Mouse (Mus musculus) lung, adult 18-20 months (tissue): ENCODE results near the gene Gm813.
"Not testable (repeated sequence)": the region's sequence is repeated elsewhere in the genome, so short reads cannot be mapped to it uniquely, and the experiment has no call there.

Experiments used
- DNase-seq, 2 experiments: peaks; one replicate each; pipeline ENCODE4 v3.0.0; 2022; ENCODE audit warnings: mixed read lengths in 2 of 2

The Gm813 gene

DNA sequence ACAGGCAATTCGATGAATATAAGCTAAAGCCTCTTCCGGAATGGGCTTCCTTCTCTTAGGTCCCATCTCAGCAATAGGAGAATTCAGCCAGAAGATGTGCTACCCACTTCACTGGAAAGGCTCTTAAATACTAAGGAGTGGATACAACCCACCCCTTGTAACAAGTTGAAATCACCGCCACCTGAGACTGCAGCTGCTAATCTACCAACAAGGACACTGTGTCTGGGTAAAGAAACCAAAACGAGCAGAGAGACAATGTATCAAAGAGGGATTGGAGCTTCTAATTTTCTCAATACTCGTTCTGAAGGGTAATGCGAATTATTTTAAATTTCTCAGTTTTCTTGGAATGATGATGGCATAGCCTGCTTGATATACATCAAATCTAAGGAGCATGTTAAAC lies at the start of gene Gm813:
Gm813 (minus strand) TSS at position 101 of the 400 bp plus-strand sequence.
- DNase-seq, result no peak

DNA sequence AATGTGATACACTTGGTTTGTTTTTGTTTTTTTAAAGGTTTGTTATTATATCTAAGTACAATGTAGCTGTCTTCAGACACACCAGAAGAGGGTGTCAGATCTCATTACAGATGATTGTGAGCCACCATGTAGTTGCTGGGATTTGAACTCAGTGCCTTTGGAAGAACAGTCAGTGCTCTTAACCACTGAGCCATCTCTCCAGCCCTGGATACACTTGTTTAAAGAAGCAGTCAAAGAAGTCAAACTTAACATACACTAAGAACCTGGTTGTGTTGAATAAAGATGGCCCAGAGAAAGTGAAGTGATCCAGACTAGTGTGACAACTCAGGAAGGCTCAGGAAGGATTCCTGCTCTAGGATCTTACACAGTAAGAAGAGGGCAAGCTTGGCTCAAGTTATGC lies 48.4 kb upstream of the Gm813 start:
- not testable (repeated sequence) for DNase-seq

DNA sequence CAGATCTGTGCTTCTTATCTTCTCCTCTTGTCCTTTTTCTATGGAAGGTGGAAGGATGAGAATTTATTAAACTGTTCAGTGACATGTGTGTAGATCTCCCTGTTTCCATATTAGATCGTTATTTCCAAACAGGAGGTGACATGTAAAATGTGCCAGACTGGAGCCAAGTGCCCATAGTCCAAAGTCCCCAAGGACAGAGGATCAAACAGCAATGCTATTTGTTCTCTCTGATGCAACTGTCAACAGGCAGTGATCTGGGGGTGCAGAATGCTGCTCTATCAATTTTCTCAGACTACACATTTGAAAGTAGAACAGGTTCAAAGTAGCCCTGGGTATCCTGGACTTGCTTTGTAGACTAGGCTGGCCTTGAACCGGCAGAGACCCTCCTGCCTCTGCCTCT lies 47.0 kb upstream of the Gm813 start:
- DNase-seq, result no peak

DNA sequence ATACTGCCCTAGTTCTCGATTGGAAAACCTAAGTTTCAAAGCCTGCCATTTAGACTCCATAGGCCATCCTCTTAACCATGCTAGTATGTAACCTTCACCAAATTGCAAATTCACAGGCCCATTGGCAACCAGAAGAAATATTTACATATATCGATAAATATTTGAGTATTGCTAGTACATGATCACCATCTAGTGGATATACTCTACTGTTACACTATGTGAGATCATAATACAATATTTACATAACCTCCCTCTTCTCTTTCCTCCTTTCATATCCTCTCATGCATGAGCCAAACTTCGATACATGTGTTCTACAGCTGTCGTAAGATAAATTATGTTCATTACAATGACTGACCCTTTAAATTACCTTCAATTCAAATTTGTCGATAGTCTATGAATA lies 46.2 kb upstream of the Gm813 start:
- DNase-seq, result no peak

DNA sequence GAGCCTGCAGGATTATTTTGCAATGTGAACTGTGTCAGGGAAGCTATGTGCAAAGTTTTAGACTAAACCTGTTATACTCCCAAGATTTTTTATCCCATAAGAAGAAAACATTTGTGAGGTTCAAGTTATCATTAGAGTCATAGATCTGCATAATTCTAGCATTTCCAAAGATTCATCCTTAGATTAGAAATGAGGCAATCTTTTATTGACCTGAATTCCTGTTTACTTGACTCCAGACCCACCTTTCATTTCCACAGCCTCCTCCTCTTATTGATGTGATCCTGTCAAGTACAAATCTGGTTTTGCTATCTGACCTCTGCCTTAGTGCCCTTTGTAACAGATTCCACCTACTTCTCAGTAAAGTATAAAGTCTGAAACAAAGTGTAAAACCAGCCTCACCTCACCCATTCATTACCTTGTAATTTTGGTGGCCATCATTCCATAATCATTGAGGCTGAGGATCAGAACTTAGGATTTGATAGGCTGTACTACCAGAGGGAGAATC lies 45.6 kb upstream of the Gm813 start:
- DNase-seq, result no peak

DNA sequence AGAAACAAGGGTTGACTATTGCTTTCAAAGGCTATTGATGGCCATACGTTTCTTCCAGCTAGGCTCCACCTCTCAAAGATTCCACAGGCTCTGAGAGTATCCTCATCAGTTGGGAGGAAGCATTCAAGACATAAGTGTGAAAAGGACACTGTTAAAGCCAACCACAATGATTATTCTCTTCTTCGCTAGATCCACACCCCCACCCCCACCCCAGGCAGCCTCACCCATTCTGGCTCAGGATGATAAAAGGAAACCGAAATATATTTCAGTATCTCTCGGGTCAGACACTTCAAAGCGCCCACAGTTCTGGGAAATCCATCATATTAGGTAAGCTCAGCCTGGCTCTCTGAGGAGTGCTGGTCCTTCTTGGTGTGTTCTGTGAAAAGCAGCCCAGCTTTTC lies 45.0 kb upstream of the Gm813 start:
- no peak for DNase-seq

DNA sequence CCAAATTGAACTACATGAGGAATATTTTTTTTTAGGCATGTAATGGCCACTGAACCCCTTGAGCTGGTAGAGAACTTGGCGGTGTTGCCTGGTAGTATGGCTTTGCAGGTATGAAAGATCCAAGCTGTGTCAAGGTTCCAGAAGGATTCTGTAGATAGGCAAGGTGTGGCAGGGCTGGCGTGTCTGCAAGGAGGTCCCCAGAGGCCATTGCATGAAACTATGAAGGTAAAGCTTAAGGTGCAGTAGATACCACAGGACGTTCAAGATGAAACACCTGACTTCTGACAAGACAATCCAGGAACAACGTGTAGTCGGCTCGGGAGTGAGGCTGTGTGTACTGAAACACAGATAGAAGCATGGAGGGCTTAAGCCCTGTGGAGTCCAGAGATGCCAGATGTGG lies 41.9 kb upstream of the Gm813 start:
- DNase-seq, result no peak

DNA sequence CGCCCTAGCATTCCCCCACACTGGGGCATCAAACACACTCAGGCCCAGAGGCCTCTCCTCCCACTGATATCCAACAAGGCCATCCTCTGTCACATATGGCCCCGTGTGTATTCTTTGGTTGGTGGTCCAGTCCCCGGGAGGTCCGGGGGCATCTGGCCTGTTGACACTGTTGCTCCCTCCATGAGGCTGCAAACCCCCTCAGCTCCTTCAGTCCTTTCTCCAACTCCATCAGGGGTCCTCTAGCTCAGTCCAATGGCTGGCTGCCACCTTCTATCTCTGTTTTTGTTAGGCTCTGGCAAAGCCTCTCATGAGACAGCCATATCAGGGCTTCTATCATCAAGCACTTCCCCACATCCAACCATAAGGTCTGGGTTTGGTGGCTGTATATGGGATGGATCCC lies 39.7 kb upstream of the Gm813 start:
- DNase-seq, result no peak

DNA sequence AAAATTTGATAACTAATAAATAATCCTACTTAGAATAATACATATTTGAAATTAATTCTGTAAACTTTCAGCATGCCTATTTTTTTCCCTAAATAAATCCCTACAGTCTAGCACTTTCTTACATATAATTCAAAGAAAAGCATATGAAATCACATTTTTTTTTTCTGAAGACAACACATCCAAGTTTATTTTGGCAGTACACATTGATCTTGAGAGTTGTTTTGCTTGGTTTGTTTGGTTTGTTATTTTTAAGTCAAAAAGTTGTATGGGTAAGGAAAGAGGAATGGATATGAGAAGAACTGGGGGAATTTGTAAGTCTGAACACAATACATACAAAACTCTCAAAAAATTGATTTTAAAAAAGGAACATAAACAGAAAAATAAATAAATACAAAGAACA lies 39.0 kb upstream of the Gm813 start:
- DNase-seq, result no peak

DNA sequence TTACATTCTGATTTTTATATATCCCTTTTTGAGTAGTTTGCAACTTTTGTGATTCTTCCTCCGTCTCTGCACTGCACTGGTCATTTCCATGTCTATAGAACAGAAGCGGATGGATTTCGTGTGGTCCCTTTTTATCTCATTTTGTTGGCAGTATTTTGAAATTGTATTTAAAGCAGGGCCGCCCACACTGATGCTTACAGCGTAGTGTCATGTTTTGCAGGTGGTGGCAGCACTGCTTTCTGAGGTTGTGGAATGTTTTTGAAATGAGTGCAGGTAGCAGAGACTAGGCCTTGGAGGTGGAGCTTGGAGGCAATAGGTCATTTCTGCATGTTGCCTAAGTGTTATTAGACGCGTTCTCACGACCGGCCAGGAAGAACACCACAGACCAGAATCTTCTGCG lies 33.2 kb upstream of the Gm813 start:
- DNase-seq, result no peak

DNA sequence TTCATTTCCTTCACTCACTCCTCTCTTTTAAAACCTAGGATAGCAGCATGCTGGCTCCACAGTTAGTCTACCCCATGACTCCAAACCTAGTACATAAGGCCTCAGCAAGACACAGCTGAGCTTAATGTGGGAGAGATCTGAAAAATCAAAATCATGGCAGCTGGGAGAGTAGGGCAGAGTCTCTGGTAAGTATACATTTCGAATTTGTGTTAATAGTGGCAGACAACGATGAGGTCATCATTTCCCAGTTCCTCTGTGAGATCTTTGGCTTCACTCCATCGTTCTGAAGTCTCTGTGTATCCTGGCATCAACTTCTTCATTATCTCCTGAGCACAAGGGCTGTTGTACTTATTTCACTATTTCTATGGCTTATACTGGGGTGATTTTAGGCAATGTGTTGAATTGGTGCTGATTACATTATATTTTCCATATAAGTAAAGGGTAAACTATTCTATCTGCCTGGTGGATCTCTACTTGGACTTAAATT lies 22.0 kb upstream of the Gm813 start, which contains the start of gene E330017A01Rik:
E330017A01Rik (minus strand) TSS at position 51 of the 487 bp plus-strand sequence.
- DNase-seq, result no peak

DNA sequence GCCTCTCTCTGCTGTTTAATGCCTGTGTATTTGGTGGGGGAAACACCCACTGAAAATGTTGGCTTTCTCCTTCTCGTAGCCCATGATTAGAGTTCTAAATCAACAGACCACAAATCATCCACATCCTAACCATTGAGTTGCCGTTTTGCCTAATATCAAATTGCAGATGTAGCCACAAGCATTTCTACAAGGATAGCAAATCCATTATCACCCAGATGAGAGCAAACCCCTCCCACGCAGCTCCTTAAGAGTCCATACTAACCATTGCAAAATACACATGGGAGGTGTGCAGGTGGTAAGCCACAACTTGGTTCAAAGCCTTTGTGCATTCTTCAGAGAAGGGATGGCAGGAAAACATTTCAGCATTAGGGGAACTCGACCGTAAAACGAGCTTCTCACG lies 21.2 kb upstream of the Gm813 start:
- DNase-seq, result no peak

DNA sequence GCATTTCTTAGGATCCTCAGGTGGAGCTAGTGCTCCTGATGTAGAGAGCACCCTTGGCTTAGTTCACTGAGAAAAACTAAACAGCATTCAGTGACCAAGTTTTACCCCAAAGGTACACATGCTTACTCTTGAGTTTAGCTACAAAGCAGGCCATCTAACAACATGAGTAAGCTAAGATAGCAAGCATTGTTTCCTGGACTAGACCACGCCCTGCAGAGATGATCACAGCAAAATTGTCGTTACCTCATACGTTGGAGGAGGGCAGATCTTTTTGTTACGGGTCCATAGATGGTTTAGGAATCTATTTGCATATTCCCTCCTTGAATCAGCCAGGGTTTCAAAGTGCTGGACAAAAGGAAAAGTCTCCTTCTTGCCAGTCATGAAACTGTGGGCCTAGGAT lies 20.7 kb upstream of the Gm813 start:
- no peak for DNase-seq

DNA sequence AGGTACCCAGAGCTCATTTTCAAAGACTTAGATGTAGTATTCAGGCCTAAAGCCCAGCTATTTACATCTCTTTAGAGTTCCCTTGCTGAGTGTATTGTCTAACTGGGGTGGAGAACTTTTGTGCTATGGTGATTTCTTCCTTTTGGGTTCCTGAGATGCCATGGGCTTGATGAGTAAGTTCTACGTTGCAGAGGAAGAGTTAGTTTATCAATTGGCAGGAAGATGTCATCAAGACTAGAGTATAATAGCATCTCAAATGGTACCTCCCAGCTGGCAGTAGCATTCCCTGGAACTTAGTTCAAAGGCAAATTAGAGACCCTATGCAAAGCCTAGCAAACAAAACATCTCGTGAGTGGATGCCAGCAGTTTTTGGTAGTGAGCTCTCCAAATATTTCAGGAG lies 19.1 kb upstream of the Gm813 start:
- DNase-seq, result no peak

DNA sequence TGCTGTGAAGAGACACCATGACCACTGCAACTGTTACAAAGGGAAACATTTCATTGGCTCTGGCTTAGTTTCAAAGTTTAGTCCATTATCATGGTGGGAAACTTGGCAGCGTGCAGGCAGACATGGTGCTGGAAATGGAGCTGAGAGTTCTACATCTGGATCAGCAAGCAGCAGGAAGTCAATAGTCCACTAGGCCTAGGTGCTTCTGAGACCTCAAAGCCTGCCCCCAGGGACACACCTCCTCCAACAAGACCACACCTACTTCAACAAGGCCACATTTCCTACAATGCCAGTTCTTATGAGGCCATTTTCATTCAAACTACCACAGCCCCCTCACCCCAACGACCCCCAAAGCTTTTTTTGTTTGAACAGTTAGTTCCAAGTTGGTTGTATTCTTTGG lies 13.0 kb upstream of the Gm813 start:
- DNase-seq, result no peak

DNA sequence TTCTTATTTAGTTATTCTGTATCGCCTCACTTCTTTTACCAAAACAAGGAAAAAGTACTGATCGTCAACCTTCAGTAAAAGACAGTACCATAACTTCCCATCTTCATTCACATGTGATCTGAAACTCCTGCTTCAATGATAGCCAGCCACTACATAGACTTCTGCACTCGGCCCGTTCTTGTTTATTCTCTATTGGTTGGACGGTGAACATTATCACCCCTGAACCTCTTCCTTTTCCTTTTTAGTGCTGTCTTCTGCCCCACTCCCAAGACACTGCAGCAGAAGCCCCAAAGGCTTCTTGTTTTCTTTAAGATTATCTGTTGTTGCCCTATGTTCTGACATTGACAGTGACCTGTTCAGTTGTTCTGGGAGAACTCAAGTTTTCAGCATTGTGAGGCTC lies 12.2 kb upstream of the Gm813 start:
- no peak for DNase-seq

DNA sequence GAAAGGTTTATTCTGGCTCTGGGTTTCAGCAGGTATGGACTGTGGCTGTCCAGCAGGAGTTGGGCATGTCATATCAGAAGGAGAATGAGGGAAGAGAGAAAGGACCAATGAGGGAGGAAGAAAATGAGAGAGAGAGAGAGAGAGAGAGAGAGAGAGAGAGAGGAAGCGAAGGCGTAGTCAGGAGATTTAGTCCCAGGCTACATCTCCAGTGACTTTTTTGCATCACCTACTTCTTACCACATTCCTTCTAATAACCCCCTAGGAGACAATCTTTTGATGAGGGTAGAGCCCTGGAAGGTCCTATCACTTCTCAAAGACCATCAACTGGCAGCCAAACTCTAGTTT lies 11.5 kb upstream of the Gm813 start:
- DNase-seq, result no peak

DNA sequence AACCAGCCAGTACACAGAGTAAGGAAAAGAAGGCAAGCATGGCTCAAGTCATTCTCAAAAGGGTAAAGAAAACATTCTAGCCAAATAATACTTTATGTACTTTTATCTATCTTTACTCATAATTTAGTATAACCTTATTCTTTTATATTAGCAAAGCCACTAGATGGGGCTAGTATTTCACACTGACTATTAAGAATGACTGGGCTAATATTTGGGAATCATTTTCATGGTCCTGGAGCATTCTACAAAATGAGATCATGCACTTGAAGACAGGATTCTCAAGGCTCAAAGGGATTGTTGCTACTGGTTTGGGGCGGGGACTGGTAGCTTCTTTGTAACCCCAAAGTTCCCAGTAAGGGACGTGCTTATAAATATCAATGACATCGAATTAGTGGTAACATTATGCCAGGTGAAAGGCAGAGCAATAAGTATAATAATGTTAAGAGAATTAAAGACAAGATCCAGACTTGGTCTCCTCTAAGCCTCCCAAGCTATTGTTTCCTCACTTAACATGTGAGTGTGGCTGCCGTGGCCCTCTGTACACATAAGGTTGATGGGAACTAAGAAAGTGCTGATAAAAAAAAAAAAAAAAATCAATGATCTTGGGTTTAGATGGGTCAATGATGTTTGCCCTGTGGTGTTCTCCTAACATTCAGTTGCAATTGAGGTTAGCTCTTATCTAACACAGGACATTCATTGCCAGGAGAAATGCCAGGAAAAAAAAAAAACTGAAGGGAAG lies 11.0 kb upstream of the Gm813 start:
- DNase-seq, result no peak

DNA sequence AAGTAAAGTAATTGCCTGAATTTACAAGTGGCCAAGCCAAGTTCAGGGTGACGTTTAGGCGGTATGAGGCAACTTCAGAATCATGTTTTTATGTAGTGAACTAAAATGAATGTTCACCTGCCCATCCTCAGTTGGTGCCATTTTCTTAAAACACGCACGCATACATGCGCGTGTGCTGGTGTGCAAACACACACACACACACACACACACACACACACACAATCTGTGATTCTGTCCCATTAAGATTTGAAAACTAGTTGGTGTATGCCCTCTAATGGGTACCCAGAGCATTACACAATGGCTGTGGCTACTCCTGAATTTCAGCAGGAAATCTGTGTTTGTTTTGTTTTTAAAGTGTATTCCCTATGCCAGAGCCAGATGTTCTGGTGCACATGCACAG lies 7.2 kb upstream of the Gm813 start:
- DNase-seq, result peak; percentile 20 to 52

DNA sequence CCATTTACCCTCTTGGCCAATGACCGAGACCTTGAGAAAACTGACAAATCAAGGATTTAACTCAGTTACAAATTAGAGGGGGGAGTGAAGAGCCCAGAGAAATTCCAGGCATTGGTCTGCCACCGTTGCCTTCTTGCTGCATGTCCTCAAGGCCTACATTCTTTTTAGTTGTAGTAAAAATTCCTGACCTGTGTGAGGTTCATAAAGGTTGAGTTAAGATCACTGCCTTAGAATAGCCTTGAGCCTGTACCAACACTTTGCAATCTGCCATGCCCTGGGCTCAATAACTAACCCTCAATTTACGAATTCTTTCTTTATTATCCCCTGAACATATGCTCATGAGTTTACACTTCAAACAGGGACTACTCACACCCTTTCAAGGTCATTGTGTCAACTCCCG lies 6.3 kb upstream of the Gm813 start:
- no peak for DNase-seq

DNA sequence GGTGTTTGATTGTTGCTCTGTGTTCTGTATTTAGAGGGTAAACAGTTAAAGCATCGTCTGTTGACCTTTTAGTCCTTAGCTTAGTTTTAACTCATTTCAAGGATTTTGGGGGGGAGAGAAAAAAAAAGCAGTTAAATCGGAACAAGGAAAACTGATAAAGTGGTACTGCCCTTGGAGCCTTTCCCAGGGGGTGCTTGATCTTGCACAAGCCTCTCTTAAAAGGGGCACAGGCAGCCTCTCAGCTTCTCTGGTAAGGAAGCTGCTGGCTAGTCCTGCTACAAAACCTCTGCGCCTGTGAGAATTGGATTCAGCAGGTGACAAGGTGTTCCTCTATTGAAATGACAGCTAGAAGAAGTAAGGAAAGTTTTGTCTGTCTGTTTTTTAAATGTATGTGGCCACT lies 5.6 kb upstream of the Gm813 start:
- peak; percentile 68 to 71 for DNase-seq

DNA sequence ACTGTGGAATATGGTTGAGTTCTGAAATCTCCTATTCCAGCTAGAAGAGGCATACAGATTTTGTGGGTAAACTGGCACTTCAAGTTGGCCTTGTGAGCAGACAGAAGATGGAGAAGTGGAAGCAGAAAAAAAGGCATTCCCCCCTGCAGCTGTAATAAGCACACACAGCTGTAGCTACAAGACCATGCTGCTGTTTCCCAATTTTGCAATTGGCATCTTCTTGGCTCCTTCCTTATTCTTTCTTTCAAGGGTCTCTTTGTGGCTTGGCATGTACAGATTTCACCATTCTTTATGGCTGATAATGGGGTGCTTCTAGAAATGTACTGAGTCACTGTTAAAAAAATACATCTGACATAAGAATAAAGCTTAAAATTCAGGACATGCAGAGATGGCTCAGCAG lies 568 bp upstream of the Gm813 start:
- peak in 1 of 2 experiments; percentile 8 for DNase-seq

DNA sequence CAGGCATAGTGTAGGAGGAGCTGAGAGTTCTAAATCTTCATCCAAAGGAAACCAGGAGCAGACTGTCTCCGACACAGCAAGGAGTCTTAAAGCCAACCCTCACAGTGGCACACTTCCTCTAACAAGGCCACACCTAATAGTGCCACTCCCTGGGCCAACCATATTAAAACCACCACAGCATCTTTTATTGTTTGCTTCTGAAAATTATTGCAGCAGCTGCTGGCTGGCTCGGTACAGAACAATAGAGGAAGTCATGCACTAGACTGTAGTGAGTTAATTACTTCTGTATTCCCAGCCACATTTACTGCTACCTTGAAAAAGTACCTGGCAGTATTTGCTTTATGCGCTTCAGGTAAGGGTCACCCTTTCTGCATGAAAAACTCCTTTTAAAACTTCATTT lies 3.8 kb downstream of the Gm813 start:
- no peak for DNase-seq

DNA sequence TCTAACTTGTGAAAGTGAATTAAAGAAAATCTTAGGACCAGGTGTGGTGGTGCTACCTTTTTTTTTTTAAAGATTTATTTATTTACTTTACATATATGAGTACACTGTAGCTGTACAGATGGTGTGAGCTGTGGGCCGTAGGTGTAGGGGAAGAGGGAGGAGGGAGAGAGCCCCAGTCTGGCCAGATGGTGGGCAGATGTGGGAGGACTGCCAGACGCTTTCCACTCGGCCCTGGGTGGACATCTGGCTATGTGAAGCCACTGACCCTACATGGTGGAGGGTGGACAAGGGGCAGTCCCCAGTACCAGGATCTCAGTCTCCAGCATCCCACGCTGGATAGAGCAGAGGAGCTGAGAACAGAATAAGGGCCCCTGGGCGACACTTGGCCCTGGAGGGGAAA lies 9.7 kb downstream of the Gm813 start:
- no peak for DNase-seq

DNA sequence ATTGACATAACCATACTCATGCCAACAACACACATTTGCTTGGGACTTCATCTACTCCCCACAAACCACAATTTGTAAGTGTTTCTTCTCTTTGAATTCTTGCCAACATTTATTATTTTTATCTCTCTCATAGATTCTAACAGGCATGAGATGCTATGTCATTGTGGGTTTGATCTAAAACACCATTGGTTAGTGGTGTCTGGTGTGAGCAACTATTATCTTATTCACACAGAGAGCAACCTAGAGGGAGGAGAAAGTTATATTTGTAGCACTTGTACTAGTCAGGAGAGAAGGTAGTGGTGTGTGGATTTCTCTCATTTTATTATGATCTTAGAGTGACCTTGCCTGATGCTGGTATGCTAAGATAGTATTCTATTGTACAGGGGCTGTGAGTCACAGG lies 12.1 kb downstream of the Gm813 start:
- no peak for DNase-seq
